Mouse (Mus musculus): ENCODE measurements at regions not wholly inside any gene's neighbourhood (a gene's known extent, or its start where the extent isn't known, plus 50 kb on each side); places are given as distances from the start of the nearest gene placed in this dataset.

DNA sequence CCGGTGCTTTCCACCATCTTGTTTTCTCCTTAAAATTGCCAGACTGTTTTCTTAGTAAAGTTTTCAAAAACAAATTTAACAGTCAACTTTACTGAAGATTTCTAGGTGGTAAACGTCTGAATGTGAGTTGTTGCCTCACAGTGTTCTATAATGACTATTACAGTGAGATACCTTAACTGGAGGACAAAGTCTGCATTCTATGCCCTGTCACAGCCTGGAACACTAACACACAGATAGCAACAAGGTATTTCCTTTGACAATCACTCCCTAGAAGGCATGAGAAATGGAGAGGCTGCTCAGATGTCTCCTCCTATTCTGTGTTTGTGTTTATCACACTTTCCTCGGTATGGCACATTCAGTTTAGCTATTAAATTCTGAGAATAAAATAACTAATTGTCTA is 430.8 kb downstream of the Col12a1 start:
- no peak for DNase-seq
- intact Hi-C loops (cut with DNase I), result no loop called here
- Histone ChIP-seq H3K4me1 (ENCODE audit: control insufficient read depth, insufficient read depth, low read length) (no peaks in the 10 kb centered on the region), H3K27me3 (ENCODE audit: control insufficient read depth, insufficient read depth, low read length) (no peaks in the 10 kb centered on the region), H3K27ac (no peak overlapping the region), H3K36me3 (ENCODE audit: control insufficient read depth, insufficient read depth, low read length) (no peaks in the 10 kb centered on the region), H3K9ac (ENCODE audit: low read depth, low read length) (no peak overlapping the region), H3K79me2 (replicated peaks; ENCODE audit: control insufficient read depth, insufficient read depth, low read length) (no peaks in the 10 kb centered on the region), H3K4me3 (no peak overlapping the region)
- WGBS, result 75% methylated on average over 3 of the region's 3 CpGs
- TF ChIP-seq EP300 (IDR thresholded peaks at IDR 0.05; ENCODE audit: insufficient read depth, low read depth, low read length), result no peak
- TF ChIP-seq POLR2A (IDR thresholded peaks at IDR 0.05; ENCODE audit: insufficient read depth, low read depth, low read length), result no peak
- no peak for TF ChIP-seq CTCF (IDR thresholded peaks at IDR 0.05)

DNA sequence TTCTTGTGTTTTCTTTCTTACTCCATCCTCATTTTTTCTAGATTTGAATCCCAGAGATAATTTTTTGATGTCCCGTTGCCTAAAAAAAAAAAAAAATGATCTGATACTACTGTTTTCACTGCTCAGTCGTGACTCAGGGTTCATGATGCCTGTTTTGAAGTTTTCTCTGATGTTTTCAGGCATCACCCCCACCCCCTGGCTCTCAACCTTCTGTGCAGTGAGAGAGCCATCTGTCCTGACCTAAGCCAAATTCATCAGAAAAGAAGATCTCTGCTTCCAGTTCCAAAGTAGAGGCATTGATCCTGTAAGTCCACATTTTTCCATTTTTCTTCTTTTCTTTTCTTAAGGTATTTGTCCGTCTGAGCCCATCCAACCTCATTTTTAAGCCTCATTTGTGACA is 423.3 kb downstream of the Col12a1 start:
- H3K9ac ChIP-seq (ENCODE audit: low read depth, low read length), result no peak overlapping the region
- no peaks in the 10 kb centered on the region for H3K4me1 ChIP-seq (ENCODE audit: control insufficient read depth, insufficient read depth, low read length)
- TF ChIP-seq EP300 (IDR thresholded peaks at IDR 0.05; ENCODE audit: insufficient read depth, low read depth, low read length) (no peak), POLR2A (IDR thresholded peaks at IDR 0.05; ENCODE audit: insufficient read depth, low read depth, low read length) (no peak)
- no peak overlapping the region for H3K4me3 ChIP-seq
- H3K27me3 ChIP-seq (ENCODE audit: control insufficient read depth, insufficient read depth, low read length), result no peaks in the 10 kb centered on the region
- no peaks in the 10 kb centered on the region for H3K36me3 ChIP-seq (ENCODE audit: control insufficient read depth, insufficient read depth, low read length)
- intact Hi-C loops (cut with DNase I), result no loop called here
- no peak overlapping the region for H3K27ac ChIP-seq
- H3K79me2 ChIP-seq (replicated peaks; ENCODE audit: control insufficient read depth, insufficient read depth, low read length), result no peaks in the 10 kb centered on the region
- DNase-seq, result no peak
- WGBS, result 74% methylated on average over 3 of the region's 3 CpGs

DNA sequence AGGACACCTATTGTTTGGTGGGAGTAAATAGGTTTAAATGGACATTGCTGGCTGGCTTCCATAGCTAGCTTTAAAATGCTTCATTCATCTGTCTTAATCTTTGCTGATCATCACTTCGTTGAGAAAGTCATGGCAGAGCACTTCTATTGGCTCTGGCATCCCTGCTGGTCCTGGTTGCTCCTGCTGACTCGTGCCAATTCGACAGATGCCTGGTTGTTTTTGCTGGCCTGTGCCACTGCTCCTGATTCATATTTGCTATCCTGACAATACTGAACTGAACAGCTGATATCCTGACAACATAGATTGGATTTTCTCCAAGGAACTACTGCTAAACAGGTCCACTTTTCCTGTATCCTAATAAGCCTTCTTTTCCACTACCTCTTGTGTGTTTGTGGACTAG is 417.1 kb downstream of the Col12a1 start:
- no peak overlapping the region for H3K9ac ChIP-seq (ENCODE audit: low read depth, low read length)
- WGBS, result 54% methylated on average over 3 of the region's 3 CpGs
- no peaks in the 10 kb centered on the region for H3K36me3 ChIP-seq (ENCODE audit: control insufficient read depth, insufficient read depth, low read length)
- no peak overlapping the region for H3K4me3 ChIP-seq
- DNase-seq, result no peak
- H3K4me1 ChIP-seq (ENCODE audit: control insufficient read depth, insufficient read depth, low read length), result no peaks in the 10 kb centered on the region
- no peaks in the 10 kb centered on the region for H3K27me3 ChIP-seq (ENCODE audit: control insufficient read depth, insufficient read depth, low read length)
- TF ChIP-seq EP300 (IDR thresholded peaks at IDR 0.05; ENCODE audit: insufficient read depth, low read depth, low read length), result no peak
- no peak for TF ChIP-seq CTCF (IDR thresholded peaks at IDR 0.05)
- no peak for TF ChIP-seq POLR2A (IDR thresholded peaks at IDR 0.05; ENCODE audit: insufficient read depth, low read depth, low read length)
- intact Hi-C loops (cut with DNase I), result no loop called here
- H3K79me2 ChIP-seq (replicated peaks; ENCODE audit: control insufficient read depth, insufficient read depth, low read length), result no peaks in the 10 kb centered on the region
- no peak overlapping the region for H3K27ac ChIP-seq

DNA sequence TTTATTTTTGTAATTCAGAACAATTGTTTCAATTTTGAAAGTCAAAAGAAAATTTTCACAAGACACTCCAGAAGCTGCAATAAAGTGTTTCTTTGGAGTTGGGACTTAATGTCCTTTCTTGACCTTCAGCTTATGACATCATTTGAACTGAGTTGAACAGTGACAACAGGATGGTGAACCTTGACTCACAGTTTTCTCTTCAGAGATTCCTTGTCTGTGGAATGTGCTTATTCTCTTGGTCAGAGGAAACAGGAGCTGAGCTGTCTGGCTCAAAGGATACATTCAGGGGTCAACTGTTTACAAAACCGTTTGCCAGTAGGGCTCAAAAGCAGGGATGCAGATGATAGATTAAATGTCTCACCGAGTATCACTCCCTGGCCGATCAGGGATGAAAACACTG is 408.0 kb downstream of the Col12a1 start:
- intact Hi-C loops (cut with DNase I), result no loop called here
- no peaks in the 10 kb centered on the region for H3K36me3 ChIP-seq (ENCODE audit: control insufficient read depth, insufficient read depth, low read length)
- WGBS, result 43% methylated on average over 3 of the region's 3 CpGs
- H3K27me3 ChIP-seq (ENCODE audit: control insufficient read depth, insufficient read depth, low read length), result no peaks in the 10 kb centered on the region
- H3K4me3 ChIP-seq, result no peak overlapping the region
- no peaks in the 10 kb centered on the region for H3K4me1 ChIP-seq (ENCODE audit: control insufficient read depth, insufficient read depth, low read length)
- TF ChIP-seq POLR2A (IDR thresholded peaks at IDR 0.05; ENCODE audit: insufficient read depth, low read depth, low read length), result no peak
- no peak for TF ChIP-seq CTCF (IDR thresholded peaks at IDR 0.05)
- no peak for TF ChIP-seq EP300 (IDR thresholded peaks at IDR 0.05; ENCODE audit: insufficient read depth, low read depth, low read length)
- no peaks in the 10 kb centered on the region for H3K79me2 ChIP-seq (replicated peaks; ENCODE audit: control insufficient read depth, insufficient read depth, low read length)
- H3K27ac ChIP-seq, result no peak overlapping the region
- H3K9ac ChIP-seq (ENCODE audit: low read depth, low read length), result no peak overlapping the region
- no peak for DNase-seq

DNA sequence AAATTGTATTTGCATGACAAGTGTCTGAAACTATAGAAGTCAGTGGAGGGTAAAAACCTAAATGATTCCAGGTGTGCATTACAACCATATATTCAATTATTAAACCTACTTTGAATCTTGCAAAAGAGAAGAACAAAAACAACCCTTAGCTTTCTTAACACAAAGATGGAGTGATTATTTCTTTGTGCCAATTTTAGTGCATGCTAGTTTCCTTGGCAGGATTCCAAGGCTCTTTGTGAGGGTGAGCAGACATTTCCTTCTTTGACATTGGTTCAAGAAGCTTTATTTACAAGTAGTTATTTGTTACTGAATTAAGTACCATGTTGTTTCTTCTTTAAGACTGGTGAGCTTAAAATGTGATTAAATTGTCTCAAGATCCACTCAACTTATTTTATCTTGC is 401.2 kb downstream of the Col12a1 start:
- H3K27me3 ChIP-seq (ENCODE audit: control insufficient read depth, insufficient read depth, low read length), result no peaks in the 10 kb centered on the region
- no peak overlapping the region for H3K4me3 ChIP-seq
- no peak overlapping the region for H3K9ac ChIP-seq (ENCODE audit: low read depth, low read length)
- H3K36me3 ChIP-seq (ENCODE audit: control insufficient read depth, insufficient read depth, low read length), result no peaks in the 10 kb centered on the region
- H3K27ac ChIP-seq, result no peak overlapping the region
- no peak for TF ChIP-seq POLR2A (IDR thresholded peaks at IDR 0.05; ENCODE audit: insufficient read depth, low read depth, low read length)
- intact Hi-C loops (cut with DNase I), result no loop called here
- no peaks in the 10 kb centered on the region for H3K4me1 ChIP-seq (ENCODE audit: control insufficient read depth, insufficient read depth, low read length)
- H3K79me2 ChIP-seq (replicated peaks; ENCODE audit: control insufficient read depth, insufficient read depth, low read length), result no peaks in the 10 kb centered on the region
- no peak for DNase-seq

DNA sequence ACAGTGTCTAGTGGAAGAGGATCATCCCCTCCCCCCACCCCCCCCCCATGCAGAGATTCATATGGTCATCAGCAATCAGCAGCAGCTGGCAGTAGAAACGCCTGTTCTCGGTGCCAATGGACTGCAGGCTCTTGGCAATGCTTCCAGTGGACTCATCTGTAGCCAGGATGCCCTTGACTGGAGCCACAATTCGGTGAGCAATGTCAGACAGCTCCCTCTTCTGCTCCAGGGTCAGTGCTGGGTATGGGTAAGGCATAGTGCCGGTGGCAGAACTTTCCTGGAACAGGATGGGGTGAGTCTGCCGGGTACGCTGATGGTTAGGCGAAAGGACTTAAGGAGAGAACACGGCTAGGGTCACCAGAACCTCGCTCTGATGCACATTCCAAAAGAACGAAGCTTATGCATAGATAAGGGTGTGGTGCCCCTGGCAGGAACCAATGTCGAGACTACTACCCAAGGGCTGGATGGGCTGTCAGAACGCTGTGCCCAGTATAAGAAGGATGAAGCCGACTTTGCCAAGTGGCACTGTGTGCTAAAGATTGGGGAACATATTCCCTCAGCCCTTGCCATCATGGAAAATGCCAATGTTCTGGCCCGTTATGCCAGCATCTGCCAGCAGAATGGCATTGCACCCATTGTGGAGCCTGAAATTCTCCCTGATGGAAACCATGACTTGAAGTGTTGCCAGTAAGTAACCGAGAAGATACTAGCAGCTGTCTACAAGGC is 372.1 kb downstream of the Col12a1 start:
- peak in 1 of 2 experiments; percentile 29 for DNase-seq
- Histone ChIP-seq H3K9ac (ENCODE audit: low read depth, low read length) (no peak overlapping the region), H3K36me3 (ENCODE audit: control insufficient read depth, insufficient read depth, low read length) (no peaks in the 10 kb centered on the region), H3K27me3 (ENCODE audit: control insufficient read depth, insufficient read depth, low read length) (no peaks in the 10 kb centered on the region), H3K4me1 (ENCODE audit: control insufficient read depth, insufficient read depth, low read length) (no peaks in the 10 kb centered on the region), H3K4me3 (no peak overlapping the region), H3K27ac (no peak overlapping the region), H3K79me2 (replicated peaks; ENCODE audit: control insufficient read depth, insufficient read depth, low read length) (no peaks in the 10 kb centered on the region)
- intact Hi-C loops (cut with DNase I), result no loop called here
- WGBS, result 78% methylated on average over 15 of the region's 15 CpGs
- TF ChIP-seq CTCF (IDR thresholded peaks at IDR 0.05) (no peak), POLR2A (IDR thresholded peaks at IDR 0.05; ENCODE audit: insufficient read depth, low read depth, low read length) (no peak), EP300 (IDR thresholded peaks at IDR 0.05; ENCODE audit: insufficient read depth, low read depth, low read length) (no peak)

Data from heart, adult 2 months (tissue).